Mouse (Mus musculus) kidney, postnatal 25 days (tissue): ENCODE results near the gene Jarid2.
"Not testable (repeated sequence)": the region's sequence is repeated elsewhere in the genome, so short reads cannot be mapped to it uniquely, and the experiment has no call there.

Experiments
- DNase-seq, 2 experiments: peaks; one replicate each; pipeline ENCODE4 v3.0.0; 2021; ENCODE audit warnings: mixed read lengths in 2 of 2

The Jarid2 gene

GRCm38 (mm10) chr13:44729424-44729971, at the start of gene Jarid2:
Gene Jarid2, plus strand, starts transcription at chr13:44729474.
- DNase-seq = peak; percentile 38 to 75

GRCm38 (mm10) chr13:44681051-44681450, 48.2 kb upstream of the Jarid2 start:
- no peak for DNase-seq

- no peak for DNase-seq
Measured at GRCm38 (mm10) chr13:44688140-44688539, 41.1 kb upstream of the Jarid2 start.

- DNase-seq = no peak
Measured at GRCm38 (mm10) chr13:44697628-44698027, 31.6 kb upstream of the Jarid2 start.

- no peak for DNase-seq
Measured at GRCm38 (mm10) chr13:44704036-44704801, 25.1 kb upstream of the Jarid2 start.

GRCm38 (mm10) chr13:44705031-44705742, 24.1 kb upstream of the Jarid2 start:
- DNase-seq = peak in 1 of 2 experiments; percentile 12

- no peak for DNase-seq
Measured at GRCm38 (mm10) chr13:44705743-44706044, 23.6 kb upstream of the Jarid2 start.

GRCm38 (mm10) chr13:44706206-44706915, 22.9 kb upstream of the Jarid2 start:
- no peak for DNase-seq

GRCm38 (mm10) chr13:44707176-44707575, 22.1 kb upstream of the Jarid2 start:
- no peak for DNase-seq

- no peak for DNase-seq
Measured at GRCm38 (mm10) chr13:44708336-44709017, 20.8 kb upstream of the Jarid2 start.

- DNase-seq = no peak
Measured at GRCm38 (mm10) chr13:44709747-44710480, 19.4 kb upstream of the Jarid2 start.

GRCm38 (mm10) chr13:44711062-44711461, 18.2 kb upstream of the Jarid2 start:
- DNase-seq = no peak

- no peak for DNase-seq
Measured at GRCm38 (mm10) chr13:44711882-44712281, 17.4 kb upstream of the Jarid2 start.

GRCm38 (mm10) chr13:44715187-44715885, 13.9 kb upstream of the Jarid2 start:
- DNase-seq = no peak

GRCm38 (mm10) chr13:44717838-44718237, 11.4 kb upstream of the Jarid2 start:
- no peak for DNase-seq

- not testable (repeated sequence) for DNase-seq
Measured at GRCm38 (mm10) chr13:44718465-44718864, 10.8 kb upstream of the Jarid2 start.

- DNase-seq = no peak
Measured at GRCm38 (mm10) chr13:44720094-44720493, 9.2 kb upstream of the Jarid2 start.

- no peak for DNase-seq
Measured at GRCm38 (mm10) chr13:44721891-44722547, 7.3 kb upstream of the Jarid2 start.

- DNase-seq = not testable (repeated sequence)
Measured at GRCm38 (mm10) chr13:44723522-44723921, 5.8 kb upstream of the Jarid2 start.

GRCm38 (mm10) chr13:44728145-44728880, 961 bp upstream of the Jarid2 start:
- DNase-seq = no peak
